Mouse (Mus musculus) left cerebral cortex, adult 11 months (tissue): ENCODE measurements around the gene Brsk2.

Source experiments
- DNase-seq: peaks from one replicate; pipeline ENCODE4 v3.0.0; 2022; ENCODE audit warnings: low spot score

Gene Brsk2

DNA sequence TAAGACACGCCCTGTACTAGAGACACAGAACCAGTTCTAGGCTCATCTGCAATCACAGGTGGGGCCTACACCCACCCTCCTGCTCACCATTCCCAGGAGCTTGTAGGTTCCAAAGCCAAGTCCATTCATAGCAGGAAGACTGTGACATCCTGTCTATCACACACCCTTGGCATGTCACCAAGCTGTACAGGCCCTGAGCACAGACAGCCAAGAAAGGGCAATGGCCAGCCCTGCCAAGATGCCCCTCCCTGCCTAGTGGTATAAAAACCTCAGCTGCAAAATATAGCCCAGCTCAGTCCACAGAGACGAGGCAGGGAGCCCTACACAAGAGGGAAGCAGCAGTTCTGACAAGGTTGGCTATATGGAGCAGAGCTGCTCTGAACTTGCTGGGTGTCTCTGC is 84.6 kb downstream of the Brsk2 start:
- no peak for DNase-seq

DNA sequence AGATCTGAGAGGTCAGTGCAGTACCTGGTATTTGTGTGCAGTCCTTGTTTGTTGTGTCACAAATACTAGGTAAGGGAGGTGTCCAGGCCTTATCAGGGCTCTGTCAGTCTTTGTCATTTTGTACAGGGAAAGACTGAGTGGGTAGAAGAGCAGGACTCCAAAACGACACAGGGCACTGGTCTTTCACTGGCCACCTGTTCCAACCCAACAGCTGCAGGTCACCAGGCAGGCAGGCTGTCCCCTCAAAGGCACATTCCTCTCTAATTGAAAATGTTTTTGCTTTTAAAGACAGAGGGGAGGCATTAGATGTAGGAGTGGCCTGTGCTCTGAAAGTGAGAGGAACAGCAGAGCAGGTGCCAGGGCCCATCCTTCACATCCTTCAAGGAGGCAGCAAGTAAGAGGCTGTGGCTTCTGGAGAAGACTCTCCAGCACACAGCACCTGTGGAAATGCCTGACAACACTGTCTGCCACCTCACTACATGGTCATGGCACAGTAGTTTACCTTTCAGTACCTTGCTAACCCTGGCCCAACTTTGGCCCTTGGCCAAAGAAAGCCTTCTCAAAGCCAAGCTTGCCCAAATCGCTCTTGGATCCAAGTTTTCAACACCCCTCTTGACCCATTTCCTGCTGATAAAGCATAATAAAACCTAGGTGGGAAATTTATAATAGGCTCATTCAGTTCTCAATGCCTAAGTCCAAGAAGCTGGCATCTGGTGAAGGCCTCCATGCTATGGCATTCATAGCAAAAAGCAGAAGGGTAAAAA is 85.7 kb downstream of the Brsk2 start:
- no peak for DNase-seq

DNA sequence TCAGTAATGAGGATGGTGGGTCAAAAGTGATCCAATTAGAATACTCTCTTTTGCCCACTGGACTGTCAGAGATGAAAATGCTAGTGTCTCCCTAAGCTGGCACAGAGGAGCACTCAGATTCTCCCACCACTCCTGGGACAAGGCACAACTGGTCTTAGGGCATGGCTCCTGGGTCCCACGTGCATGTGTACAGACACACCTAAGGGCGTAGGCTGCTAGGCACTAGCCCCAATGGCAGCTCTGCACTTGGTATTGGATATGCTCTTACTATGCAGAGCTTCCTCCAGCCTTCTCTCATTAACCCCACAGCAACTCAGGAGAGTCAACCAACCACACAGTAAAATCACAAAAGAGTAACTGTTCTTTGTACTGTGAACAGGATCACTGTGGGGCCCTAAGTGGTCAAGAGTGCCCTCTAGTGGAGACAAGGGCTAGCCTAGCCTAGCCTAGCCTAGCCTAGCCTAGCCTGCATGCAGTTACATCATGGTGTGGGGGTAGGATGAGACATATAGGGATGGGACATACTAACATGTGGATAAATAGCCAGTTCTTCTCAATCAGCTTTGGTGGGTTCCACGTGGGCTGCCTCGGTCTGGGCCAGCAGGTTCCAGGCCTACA is 88.1 kb downstream of the Brsk2 start:
- DNase-seq: peak; percentile 47

DNA sequence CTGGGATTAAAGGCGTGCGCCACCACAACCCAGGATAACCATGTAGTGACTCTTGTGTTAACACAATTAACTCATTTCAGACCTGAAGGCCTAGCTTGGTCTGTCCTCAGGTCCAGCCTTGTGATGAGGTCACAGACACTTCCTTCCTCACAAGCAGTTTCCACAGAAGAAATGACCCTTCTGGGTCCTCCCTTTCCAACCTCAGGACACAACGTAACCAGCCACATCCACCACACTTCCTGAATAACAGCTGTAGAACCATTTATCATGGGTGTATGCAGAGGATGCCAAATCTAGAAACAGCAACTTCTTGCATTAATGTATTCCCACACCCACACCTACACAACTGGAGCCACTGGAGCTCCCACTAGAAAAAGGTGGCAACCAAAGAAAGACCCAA is 91.2 kb downstream of the Brsk2 start:
- DNase-seq: no peak

DNA sequence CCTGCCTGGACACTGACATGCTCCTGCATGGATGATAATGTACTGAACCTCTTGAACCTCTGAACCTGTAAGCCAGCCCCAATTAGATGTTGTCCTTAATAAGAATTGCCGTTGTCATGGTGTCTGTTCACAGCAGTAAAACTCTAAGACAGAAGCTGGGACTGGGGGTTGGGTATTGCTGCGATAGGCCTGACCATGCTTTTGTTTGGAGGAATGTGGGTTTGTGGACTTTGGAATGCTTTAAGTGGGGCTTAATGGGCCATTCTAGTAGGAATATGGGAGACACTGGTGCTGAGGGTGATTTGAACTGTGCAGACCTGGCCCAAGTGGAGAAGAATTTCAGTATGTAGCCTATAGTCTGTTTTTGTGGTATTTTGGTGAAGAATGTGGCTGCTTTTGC is 95.8 kb downstream of the Brsk2 start:
- no peak for DNase-seq

DNA sequence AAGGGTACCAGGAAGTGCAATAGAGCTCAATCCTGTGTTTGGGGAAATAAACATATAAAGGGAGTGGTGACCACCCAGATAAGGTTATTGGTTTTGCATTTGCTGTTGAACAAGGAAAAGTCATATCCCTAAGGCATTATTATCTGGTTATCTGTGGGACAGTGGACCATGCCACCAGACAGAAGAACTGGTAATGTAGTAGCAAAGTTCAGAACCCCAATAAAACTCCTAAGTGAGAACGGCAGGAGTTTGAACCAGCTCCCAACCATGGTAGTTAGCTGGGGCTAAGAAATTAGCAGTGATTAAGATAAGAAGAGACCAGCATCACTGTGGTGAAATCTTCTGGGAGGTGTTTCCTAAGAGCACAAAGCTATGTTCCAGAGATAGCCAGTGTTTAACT is 96.4 kb downstream of the Brsk2 start:
- DNase-seq: no peak

DNA sequence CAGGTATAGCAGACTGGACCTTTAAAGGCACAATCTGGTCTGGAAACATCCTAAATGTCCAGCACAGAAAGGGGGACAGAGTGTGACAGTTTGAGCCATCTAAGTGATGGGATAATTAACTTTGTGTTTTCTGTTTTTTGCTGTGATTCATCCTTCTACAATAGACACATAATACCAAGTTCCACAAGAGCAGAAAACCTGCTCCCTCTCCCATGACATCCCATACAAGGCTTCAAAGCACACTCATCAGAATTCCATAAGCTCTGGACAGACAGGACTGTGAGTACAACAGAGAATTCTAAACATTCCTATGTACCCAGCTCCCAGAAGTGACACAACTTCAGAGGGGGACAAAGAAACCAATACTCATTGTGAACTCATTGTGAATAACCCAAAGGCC is 101.0 kb downstream of the Brsk2 start:
- no peak for DNase-seq
